Mouse (Mus musculus): ENCODE data around the gene Dcp1b.

DNA sequence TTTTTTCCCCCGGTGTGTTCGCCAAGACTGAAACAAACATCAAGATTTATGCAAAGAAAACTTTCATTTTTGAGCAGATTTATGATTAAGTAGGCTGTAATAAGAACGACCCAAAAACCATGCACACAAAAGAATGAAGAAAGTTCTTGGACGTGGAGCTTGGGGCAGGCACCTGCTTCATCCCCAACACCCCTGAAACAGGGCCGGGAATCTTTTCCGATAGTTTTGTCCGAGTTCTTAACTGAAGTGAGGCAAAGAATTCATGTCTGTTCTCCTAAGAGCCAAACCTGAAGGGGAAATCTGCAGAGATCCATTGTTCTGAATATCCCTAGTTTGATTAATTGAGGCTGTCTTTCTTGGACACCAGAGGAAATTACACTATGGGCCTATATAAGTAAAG lies 1.1 kb downstream of the Dcp1b start:
- TF ChIP-seq CTCF (IDR thresholded peaks at IDR 0.05; ENCODE audit: borderline replicate concordance, insufficient read depth, low read depth, low read length) (no peak), POLR2A (IDR thresholded peaks at IDR 0.05; ENCODE audit: borderline replicate concordance, insufficient read depth, low read length) (no peak)
